Mouse (Mus musculus) stomach, postnatal 0 days (tissue): ENCODE measurements around the gene Dnah2.
"Not testable (repeated sequence)": the region's sequence is repeated elsewhere in the genome, so short reads cannot be mapped to it uniquely, and the experiment has no call there.

ENCODE experiments used
- CTCF ChIP-seq: IDR thresholded peaks from 2 replicates; pipeline ENCODE4 v1.5.1; 2016; ENCODE audit warnings: antibody characterized with exemption, low read depth, mild to moderate bottlenecking, moderate library complexity
- EP300 ChIP-seq: optimal IDR thresholded peaks from 2 replicates; pipeline ENCODE3; 2016; ENCODE audit warnings: antibody characterized with exemption

DNA sequence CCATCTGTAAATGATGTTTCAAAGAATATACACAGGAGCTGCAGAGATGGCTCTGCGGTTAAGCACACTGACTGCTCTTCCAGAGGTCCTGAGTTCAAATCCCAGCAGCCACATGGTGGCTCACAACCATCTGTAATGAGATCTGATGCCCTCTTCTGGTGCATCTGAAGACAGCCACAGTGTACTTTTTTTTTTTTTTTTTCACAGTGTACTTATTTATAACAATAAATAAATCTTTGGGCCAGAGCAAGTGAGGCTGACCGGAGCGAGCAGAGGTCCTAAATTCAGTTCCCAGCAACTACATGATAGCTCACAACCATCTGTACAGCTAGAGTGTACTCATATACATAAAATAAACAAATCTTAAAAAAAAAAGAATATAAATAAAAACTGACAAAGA, 18.6 kb downstream of the Dnah2 start:
- TF ChIP-seq CTCF, result peak; percentile 16; the same call in 1 of the 2 replicates
- TF ChIP-seq EP300, result not testable (repeated sequence)
